Mouse (Mus musculus) spleen, adult 2 months (tissue): ENCODE measurements around the gene Lrwd1.

Experiments
- CTCF ChIP-seq: fragments of 200-500 bp; IDR thresholded peaks from 2 replicates; pipeline ENCODE4 v1.5.1; 2011; ENCODE audit warnings: mild to moderate bottlenecking, inconsistent platforms; ENCODE audit not compliant: insufficient read depth, insufficient read length, insufficient replicate concordance; ENCODE audit errors: extremely low read depth
- POLR2A ChIP-seq: fragments of 200-500 bp; IDR thresholded peaks from 2 replicates; pipeline ENCODE4 v1.6.1; 2011; ENCODE audit warnings: low read depth, low read length, inconsistent platforms

- TF ChIP-seq POLR2A: no peak
- TF ChIP-seq CTCF: no peak
Measured at GRCm38 (mm10) chr5:136140057-136140482, 4.2 kb upstream of the Lrwd1 start.
